Mouse (Mus musculus): ENCODE measurements around the gene Lipe. TPM values are rescaled to one million over a fixed set of nuclear protein-coding genes. Genes with fewer than 3 reads are reported as not detected.
"Not testable (repeated sequence)": the region's sequence is repeated elsewhere in the genome, so short reads cannot be mapped to it uniquely, and the experiment has no call there.

Gene Lipe
- total and polyA plus RNA-seq, 2 experiments from 2014 or later = 19.3 to 31.1 TPM

- Histone ChIP-seq H3K4me3 (ENCODE audit: low read depth, low read length) (no peak overlapping the region), H3K27me3 (ENCODE audit: control insufficient read depth, insufficient read depth, low read length) (no peaks in the 10 kb centered on the region), H3K9me3 (replicated peaks; ENCODE audit: control insufficient read depth, low read length) (no peaks in the 10 kb centered on the region), H3K27ac (ENCODE audit: low read depth) (peak overlapping the region; percentile 72), H3K4me1 (ENCODE audit: control insufficient read depth, insufficient read depth) (no peaks in the 10 kb centered on the region), H3K36me3 (replicated peaks; ENCODE audit: control insufficient read depth, insufficient read depth, low read length) (no peaks in the 10 kb centered on the region), H3K9ac (replicated peaks; ENCODE audit: low read depth, low read length) (no peak overlapping the region), H3K4me2 (ENCODE audit: low read depth, low read length) (no peak overlapping the region)
- DNase-seq (ENCODE audit: low spot score) (no peak), ATAC-seq (ENCODE audit: insufficient read depth, low read depth) (no peak)
- no peak for TF ChIP-seq EP300 (IDR thresholded peaks at IDR 0.05; ENCODE audit: low read depth)
- no peak for TF ChIP-seq CTCF (IDR thresholded peaks at IDR 0.05; ENCODE audit: low read depth)
- WGBS = 77% methylated on average over 6 of the region's 6 CpGs
Observed at GRCm38 (mm10) chr7:25432381-25432780, 33.9 kb upstream of the Lipe start.

GRCm38 (mm10) chr7:25429886-25430784 lies 31.6 kb upstream of the Lipe start:
- Histone ChIP-seq H3K9me3 (replicated peaks; ENCODE audit: control insufficient read depth, low read length) (no peaks in the 10 kb centered on the region), H3K4me3 (ENCODE audit: low read depth, low read length) (no peak overlapping the region), H3K27ac (ENCODE audit: low read depth) (no peak overlapping the region), H3K9ac (replicated peaks; ENCODE audit: low read depth, low read length) (no peak overlapping the region), H3K36me3 (replicated peaks; ENCODE audit: control insufficient read depth, insufficient read depth, low read length) (no peaks in the 10 kb centered on the region), H3K27me3 (ENCODE audit: control insufficient read depth, insufficient read depth, low read length) (no peaks in the 10 kb centered on the region), H3K4me1 (ENCODE audit: control insufficient read depth, insufficient read depth) (no peaks in the 10 kb centered on the region), H3K4me2 (ENCODE audit: low read depth, low read length) (no peak overlapping the region)
- 71% methylated on average over 4 of the region's 4 CpGs for WGBS
- no peak for TF ChIP-seq EP300 (IDR thresholded peaks at IDR 0.05; ENCODE audit: low read depth)
- TF ChIP-seq CTCF (IDR thresholded peaks at IDR 0.05; ENCODE audit: low read depth) = no peak
- DNase-seq (ENCODE audit: low spot score) = no peak
- ATAC-seq (ENCODE audit: insufficient read depth, low read depth) = no peak

- no peak for ATAC-seq (ENCODE audit: insufficient read depth, low read depth)
- TF ChIP-seq EP300 (IDR thresholded peaks at IDR 0.05; ENCODE audit: low read depth) = no peak
- TF ChIP-seq CTCF (IDR thresholded peaks at IDR 0.05; ENCODE audit: low read depth) = no peak
- WGBS = 68% methylated on average over 3 of the region's 3 CpGs
Observed at GRCm38 (mm10) chr7:25428321-25428720, 29.8 kb upstream of the Lipe start.

GRCm38 (mm10) chr7:25427144-25427543 lies 28.6 kb upstream of the Lipe start:
- ATAC-seq (ENCODE audit: insufficient read depth, low read depth) = no peak
- Histone ChIP-seq H3K36me3 (replicated peaks; ENCODE audit: control insufficient read depth, insufficient read depth, low read length) (no peaks in the 10 kb centered on the region), H3K4me2 (ENCODE audit: low read depth, low read length) (no peak overlapping the region), H3K9me3 (replicated peaks; ENCODE audit: control insufficient read depth, low read length) (no peaks in the 10 kb centered on the region), H3K27me3 (ENCODE audit: control insufficient read depth, insufficient read depth, low read length) (peaks cover 15% of the 10 kb centered on the region; the same call in 1 of the 2 replicates), H3K4me3 (ENCODE audit: low read depth, low read length) (no peak overlapping the region), H3K27ac (ENCODE audit: low read depth) (no peak overlapping the region), H3K9ac (replicated peaks; ENCODE audit: low read depth, low read length) (no peak overlapping the region), H3K4me1 (ENCODE audit: control insufficient read depth, insufficient read depth) (no peaks in the 10 kb centered on the region)
- no peak for TF ChIP-seq EP300 (IDR thresholded peaks at IDR 0.05; ENCODE audit: low read depth)
- no peak for TF ChIP-seq CTCF (IDR thresholded peaks at IDR 0.05; ENCODE audit: low read depth)
- no peak for DNase-seq (ENCODE audit: low spot score)
- 67% methylated on average over 5 of the region's 5 CpGs for WGBS

More at GRCm38 (mm10) chr7:25428321-25428720, 29.8 kb upstream of the Lipe start:
- Histone ChIP-seq H3K9ac (replicated peaks; ENCODE audit: low read depth, low read length) (no peak overlapping the region), H3K4me3 (ENCODE audit: low read depth, low read length) (no peak overlapping the region), H3K36me3 (replicated peaks; ENCODE audit: control insufficient read depth, insufficient read depth, low read length) (no peaks in the 10 kb centered on the region), H3K4me2 (ENCODE audit: low read depth, low read length) (no peak overlapping the region), H3K4me1 (ENCODE audit: control insufficient read depth, insufficient read depth) (no peaks in the 10 kb centered on the region), H3K27ac (ENCODE audit: low read depth) (no peak overlapping the region), H3K27me3 (ENCODE audit: control insufficient read depth, insufficient read depth, low read length) (peaks cover 3% of the 10 kb centered on the region; the same call in 1 of the 2 replicates), H3K9me3 (replicated peaks; ENCODE audit: control insufficient read depth, low read length) (no peaks in the 10 kb centered on the region)
- no peak for DNase-seq (ENCODE audit: low spot score)

GRCm38 (mm10) chr7:25426380-25426779 lies 27.9 kb upstream of the Lipe start:
- TF ChIP-seq CTCF (IDR thresholded peaks at IDR 0.05; ENCODE audit: low read depth) = 0 out of 2 replicates have a peak, but pooled peaks have one; percentile 7
- H3K4me2 ChIP-seq (ENCODE audit: low read depth, low read length); ATAC-seq (ENCODE audit: insufficient read depth, low read depth); H3K36me3 ChIP-seq (replicated peaks; ENCODE audit: control insufficient read depth, insufficient read depth, low read length); H3K9me3 ChIP-seq (replicated peaks; ENCODE audit: control insufficient read depth, low read length); H3K4me3 ChIP-seq (ENCODE audit: low read depth, low read length); H3K27ac ChIP-seq (ENCODE audit: low read depth); H3K4me1 ChIP-seq (ENCODE audit: control insufficient read depth, insufficient read depth); DNase-seq (ENCODE audit: low spot score); H3K9ac ChIP-seq (replicated peaks; ENCODE audit: low read depth, low read length): not testable (repeated sequence)
- H3K27me3 ChIP-seq (ENCODE audit: control insufficient read depth, insufficient read depth, low read length) = peaks cover 15% of the 10 kb centered on the region; the same call in 1 of the 2 replicates
- WGBS = 79% methylated on average over 4 of the region's 4 CpGs
